Mouse (Mus musculus): ENCODE measurements around the gene Sf3b1.

GRCm38 (mm10) chr1:55055322-55056115 lies 28.2 kb upstream of the Sf3b1 start:
- no peak for TF ChIP-seq CTCF (conservative IDR thresholded peaks at IDR 0.05; ENCODE audit: low read length)
- no peak for TF ChIP-seq NANOG (IDR thresholded peaks at IDR 0.05; ENCODE audit: borderline replicate concordance, low read length)
- TF ChIP-seq POU5F1 (IDR thresholded peaks at IDR 0.05; ENCODE audit: borderline replicate concordance, low read length), result no peak

Measured in E14TG2a.4 (cell line).